20 mouse cellular contexts compared by ENCODE assay signal in the genomic region with DNA sequence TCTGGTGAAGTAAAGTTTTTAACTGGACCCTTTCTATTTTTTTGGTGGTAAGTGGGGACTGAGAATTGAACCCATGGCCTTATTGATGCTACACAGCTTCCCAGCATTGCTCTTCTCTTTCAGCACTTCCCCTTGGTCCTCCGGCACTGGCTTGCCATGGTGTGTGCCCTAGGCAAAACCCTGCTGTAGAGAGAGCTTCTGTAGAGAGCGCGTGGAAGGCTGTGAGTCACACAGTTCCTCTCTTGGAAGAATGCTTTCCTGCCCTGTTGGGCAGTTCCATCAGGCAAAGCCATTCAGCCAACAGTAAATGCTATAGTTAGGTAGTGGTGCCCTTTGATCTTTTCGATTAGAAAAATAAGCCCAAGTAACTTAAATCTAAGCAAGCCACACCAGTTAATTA. TPM values are rescaled to one million over a fixed set of nuclear protein-coding genes. Genes with fewer than 3 reads are reported as not detected.
DNase-seq lines count a peak whose midpoint lies in the region; ATAC-seq and TF ChIP-seq lines count a peak whose summit lies in the region.
"Had no signal": no experiment of that assay in that cellular context is flagged by ENCODE, and none has a peak within 500 bp of the region (broad histone marks: within the 10 kb centered on the region; RNA-seq: fewer than 3 reads in every experiment).

No protein-coding gene starts in this region.

- no peak overlapping the region for H3K4me3 ChIP-seq in bone marrow macrophage, adult 2 months (ENCODE audit: insufficient read depth, low read length)
- H3K4me3 ChIP-seq in small intestine, adult 2 months (ENCODE audit: low read depth, low read length) = no peak overlapping the region
- no peak overlapping the region for H3K4me3 ChIP-seq in forebrain, postnatal 0 days (ENCODE audit: low read depth, low read length)
- H3K4me3 ChIP-seq: embryonic facial prominence, embryonic 10.5 days; forebrain, embryonic 12.5 days; heart, embryonic 10.5 days; limb, embryonic 12.5 days; liver, embryonic 12.5 days; midbrain, embryonic 12.5 days had no signal

- no peaks in the 10 kb centered on the region for H3K27me3 ChIP-seq in small intestine, adult 2 months (ENCODE audit: control insufficient read depth, insufficient read depth, low read length)
- no peaks in the 10 kb centered on the region for H3K27me3 ChIP-seq in forebrain, postnatal 0 days (ENCODE audit: insufficient read depth, low read length)
- H3K27me3 ChIP-seq: forebrain, embryonic 12.5 days; limb, embryonic 12.5 days; liver, embryonic 12.5 days; midbrain, embryonic 12.5 days had no signal

- H3K4me1 ChIP-seq in bone marrow macrophage, adult 2 months (ENCODE audit: control insufficient read depth, insufficient read depth, low read length) = peaks cover 57% of the 10 kb centered on the region
- H3K4me1 ChIP-seq in small intestine, adult 2 months (ENCODE audit: control insufficient read depth, insufficient read depth, insufficient read length, low read length) = peaks cover 28% of the 10 kb centered on the region
- no peaks in the 10 kb centered on the region for H3K4me1 ChIP-seq in forebrain, postnatal 0 days (ENCODE audit: insufficient read depth)
- H3K4me1 ChIP-seq: midbrain, embryonic 12.5 days had no signal

- H3K9me3 ChIP-seq in forebrain, postnatal 0 days (ENCODE audit: low read length) = no peaks in the 10 kb centered on the region
- H3K9me3 ChIP-seq: heart, embryonic 10.5 days; liver, embryonic 12.5 days; midbrain, embryonic 12.5 days had no signal

- H3K36me3 ChIP-seq in small intestine, adult 2 months (ENCODE audit: control insufficient read depth, insufficient read depth, low read length) = no peaks in the 10 kb centered on the region
- no peaks in the 10 kb centered on the region for H3K36me3 ChIP-seq in forebrain, postnatal 0 days (ENCODE audit: insufficient read depth)
- H3K36me3 ChIP-seq: embryonic facial prominence, embryonic 10.5 days; forebrain, embryonic 12.5 days; heart, embryonic 10.5 days; limb, embryonic 12.5 days; liver, embryonic 12.5 days; midbrain, embryonic 12.5 days had no signal

- H3K27ac ChIP-seq in bone marrow macrophage, adult 2 months (ENCODE audit: insufficient read depth, low read depth, low read length) = peak overlapping the region; percentile 46
- H3K27ac ChIP-seq in small intestine, adult 2 months (ENCODE audit: insufficient read depth, low read depth, low read length) = 0 out of 2 replicates have a peak overlapping the region, but pooled peaks have one; percentile 3
- no peak overlapping the region for H3K27ac ChIP-seq in forebrain, postnatal 0 days (ENCODE audit: low read depth, low read length)
- H3K27ac ChIP-seq: embryonic facial prominence, embryonic 10.5 days; forebrain, embryonic 12.5 days; heart, embryonic 10.5 days; limb, embryonic 12.5 days; liver, embryonic 12.5 days; midbrain, embryonic 12.5 days had no signal

- DNase-seq in heart, adult 11 months = peak; percentile 93
- DNase-seq in heart, postnatal 10 days = no peak
- peak; percentile 76 for DNase-seq in 3T3-L1 (ENCODE audit: low read depth, low spot score)
- no peak for DNase-seq in right cerebral cortex, postnatal 4 days
- DNase-seq in forebrain, postnatal 0 days = no peak
- DNase-seq: gastrocnemius, postnatal 36 days; kidney, adult 18-20 months; lung, postnatal 4 days; thymus, postnatal 14 days had no signal

- ATAC-seq in forebrain, postnatal 0 days = no peak
- ATAC-seq: activated CD4-positive, CD25-positive, alpha-beta regulatory T cell, adult 4 months; liver, embryonic 12.5 days had no signal

- TF ChIP-seq POLR2A in bone marrow macrophage, adult 2 months (IDR thresholded peaks at IDR 0.05; ENCODE audit: borderline replicate concordance, low read depth, low read length) = no peak
- TF ChIP-seq POLR2A in small intestine, adult 2 months (IDR thresholded peaks at IDR 0.05; ENCODE audit: low read depth, low read length) = no peak

- TF ChIP-seq CTCF in bone marrow macrophage, adult 2 months (IDR thresholded peaks at IDR 0.05; ENCODE audit: low read depth, low read length) = no peak
- no peak for TF ChIP-seq CTCF in small intestine, adult 2 months (IDR thresholded peaks at IDR 0.05; ENCODE audit: extremely low read depth, insufficient read length, insufficient replicate concordance, low read depth, low read length)
- no peak for TF ChIP-seq CTCF in forebrain, postnatal 0 days (IDR thresholded peaks at IDR 0.05; ENCODE audit: low read depth)

- WGBS in small intestine, adult 2 months = 77% methylated on average over 4 of the region's 4 CpGs
- WGBS in forebrain, postnatal 0 days = 90% methylated on average over 4 of the region's 4 CpGs

- intact Hi-C loops in heart, postnatal 10 days (cut with DNase I) = loop anchor here (5.0 kb wide), 1 partner anchor 47 kb away; a partner anchor contains a TSS

- H3K4me2 ChIP-seq in forebrain, postnatal 0 days (ENCODE audit: low read depth) = no peak overlapping the region
- H3K4me2 ChIP-seq: forebrain, embryonic 12.5 days; limb, embryonic 12.5 days; liver, embryonic 12.5 days; lung, embryonic 14.5 days; midbrain, embryonic 12.5 days had no signal

- H3K9ac ChIP-seq in forebrain, postnatal 0 days = no peak overlapping the region
- H3K9ac ChIP-seq: forebrain, embryonic 12.5 days; limb, embryonic 12.5 days; liver, embryonic 12.5 days; lung, embryonic 14.5 days; midbrain, embryonic 12.5 days had no signal

RNA-seq across cellular contexts. Expression of a gene that starts 47.3 kb away (rescaled TPM):
- 1 to 10 TPM in 1 of 2 experiments, under 1 TPM in 1; 0.89 to 1.2 TPM for total RNA-seq in heart, postnatal 10 days (2021)
- not detected in 2 replicates for polyA plus RNA-seq in bone marrow macrophage, adult 2 months (2012; ENCODE audit: insufficient read depth, insufficient read length, missing spikeins)
- 1.9 and 5.4 TPM in 2 replicates for polyA plus RNA-seq in small intestine, adult 2 months (2012; rRNA removed)
- total RNA-seq in forebrain, postnatal 0 days (2014; rRNA removed) = 1.6 and 1.8 TPM in 2 replicates
- polyA plus RNA-seq in forebrain, postnatal 0 days (2015; fragmentation: Nextera tagmentation; extraction: Ambion mirVana) = 1.1 and 1.8 TPM in 2 replicates
- total RNA-seq: gastrocnemius, postnatal 36 days; layer of hippocampus, adult 18-20 months had no signal
- polyA plus RNA-seq: activated CD4-positive, CD25-positive, alpha-beta regulatory T cell, adult 4 months had no signal

RNA-seq across cellular contexts. Expression of a gene that starts 47.7 kb away (rescaled TPM):
- total RNA-seq in heart, postnatal 10 days (2021) = 10 to 100 TPM; 77.1 to 81.6 TPM
- polyA plus RNA-seq in bone marrow macrophage, adult 2 months (2012; ENCODE audit: insufficient read depth, insufficient read length, missing spikeins) = 162 and 174 TPM in 2 replicates
- polyA plus RNA-seq in small intestine, adult 2 months (2012; rRNA removed) = 223 and 652 TPM in 2 replicates
- 108 and 110 TPM in 2 replicates for total RNA-seq in forebrain, postnatal 0 days (2014; rRNA removed)
- 52.9 and 56.3 TPM in 2 replicates for polyA plus RNA-seq in forebrain, postnatal 0 days (2015; fragmentation: Nextera tagmentation; extraction: Ambion mirVana)

Comparison
In these comparisons a context has a peak if more than half of its experiments do, and no peak if none do; other contexts are left out.
1. DNase-seq: peak in heart, adult 11 months (single experiment) and 3T3-L1 (single experiment); none in heart, postnatal 10 days (0 of 2), right cerebral cortex, postnatal 4 days (single experiment) and forebrain, postnatal 0 days (single experiment).